Mouse (Mus musculus): ENCODE measurements around the gene Rad17. TPM values are rescaled to one million over a fixed set of nuclear protein-coding genes. Genes with fewer than 3 reads are reported as not detected.
A peak's percentile ranks its signal among the peaks of the same experiment; 100 is the strongest.

Rad17 gene
- polyA plus RNA-seq, 1 experiment from 2014 or later, result 22.5 TPM

DNA sequence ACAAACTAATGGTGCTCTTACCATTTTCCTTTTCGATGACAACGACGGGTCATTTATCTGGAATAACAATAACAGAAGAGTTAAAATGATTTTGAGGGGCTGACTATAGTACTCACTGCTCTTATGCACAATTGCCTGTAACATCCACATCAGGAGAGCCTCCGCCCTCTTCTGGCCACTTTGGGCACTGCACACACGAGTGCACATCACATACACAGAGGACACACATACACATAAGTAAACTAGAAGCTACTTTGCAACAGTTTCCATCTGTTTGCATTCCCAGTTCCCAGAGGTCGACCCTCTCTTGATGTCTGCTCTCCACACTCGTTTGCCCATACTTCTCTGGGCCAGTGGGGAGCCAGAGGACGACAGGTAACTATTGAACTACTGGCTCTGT lies 43.1 kb downstream of the Rad17 start:
- H3K36me3 ChIP-seq, result no peaks in the 10 kb centered on the region
- H3K4me1 ChIP-seq, result no peaks in the 10 kb centered on the region
- H3K4me2 ChIP-seq (replicated peaks), result no peak overlapping the region
- H3K9me3 ChIP-seq, result peaks cover 5% of the 10 kb centered on the region; the same call in 1 of the 2 replicates
- WGBS, result 82% methylated on average over 8 of the region's 8 CpGs
- H3K27ac ChIP-seq (replicated peaks), result no peak overlapping the region
- ATAC-seq (ENCODE audit: low FRiP score, low read depth), result no peak
- H3K4me3 ChIP-seq, result no peak overlapping the region
- no peak overlapping the region for H3K9ac ChIP-seq (replicated peaks)
- H3K27me3 ChIP-seq, result no peaks in the 10 kb centered on the region

DNA sequence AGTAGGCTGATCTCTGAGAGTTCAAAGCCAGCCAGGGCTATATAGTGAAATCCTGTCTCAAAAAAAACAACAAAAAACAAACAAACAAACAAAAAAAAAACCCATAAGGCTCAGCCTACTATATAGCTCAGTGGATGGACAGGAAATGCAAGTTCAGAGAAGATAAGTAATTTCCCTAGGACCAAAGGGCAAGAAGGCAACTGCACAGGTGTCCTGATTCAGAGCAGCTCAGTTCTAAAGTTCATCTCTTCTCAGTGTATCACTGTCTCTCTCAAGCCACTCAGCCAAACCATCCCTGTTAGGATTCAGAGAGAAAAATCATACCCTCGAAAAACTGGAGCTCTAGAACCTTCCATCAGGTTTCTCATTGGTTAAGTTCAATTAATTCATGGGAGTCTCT lies 45.0 kb downstream of the Rad17 start:
- WGBS, result 90% methylated on average over 1 of the region's 1 CpGs
- Histone ChIP-seq H3K4me1 (peaks cover 6% of the 10 kb centered on the region; the same call in 1 of the 2 replicates), H3K27me3 (no peaks in the 10 kb centered on the region), H3K4me3 (no peak overlapping the region), H3K9ac (replicated peaks) (no peak overlapping the region), H3K9me3 (peaks cover 5% of the 10 kb centered on the region; the same call in 1 of the 2 replicates), H3K27ac (replicated peaks) (no peak overlapping the region), H3K4me2 (replicated peaks) (no peak overlapping the region), H3K36me3 (no peaks in the 10 kb centered on the region)
- no peak for ATAC-seq (ENCODE audit: low FRiP score, low read depth)

DNA sequence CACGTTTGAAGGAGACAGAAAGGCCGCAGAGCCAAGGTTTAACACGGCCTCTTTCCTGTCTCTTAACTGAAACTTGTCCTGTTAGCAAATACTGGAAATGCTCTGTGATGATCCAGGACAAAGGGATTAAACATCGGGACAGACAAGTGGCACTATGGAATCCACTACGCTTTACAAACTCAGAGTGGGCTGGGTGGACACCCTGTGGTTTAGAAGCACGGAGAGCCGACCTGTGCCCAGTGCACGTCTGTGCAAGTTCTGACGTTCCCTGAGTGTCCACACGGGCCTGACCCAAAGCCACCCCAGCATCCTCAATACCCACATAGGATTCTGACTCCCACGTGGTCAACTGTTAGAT lies 47.1 kb downstream of the Rad17 start:
- no peak for ATAC-seq (ENCODE audit: low FRiP score, low read depth)
- H3K9me3 ChIP-seq, result peaks cover 5% of the 10 kb centered on the region; the same call in 1 of the 2 replicates
- H3K27ac ChIP-seq (replicated peaks), result no peak overlapping the region
- no peak overlapping the region for H3K9ac ChIP-seq (replicated peaks)
- no peak overlapping the region for H3K4me3 ChIP-seq
- H3K27me3 ChIP-seq, result no peaks in the 10 kb centered on the region
- H3K4me1 ChIP-seq, result peaks cover 6% of the 10 kb centered on the region; the same call in 1 of the 2 replicates
- no peaks in the 10 kb centered on the region for H3K36me3 ChIP-seq
- 88% methylated on average over 11 of the region's 11 CpGs for WGBS
- H3K4me2 ChIP-seq (replicated peaks), result no peak overlapping the region

DNA sequence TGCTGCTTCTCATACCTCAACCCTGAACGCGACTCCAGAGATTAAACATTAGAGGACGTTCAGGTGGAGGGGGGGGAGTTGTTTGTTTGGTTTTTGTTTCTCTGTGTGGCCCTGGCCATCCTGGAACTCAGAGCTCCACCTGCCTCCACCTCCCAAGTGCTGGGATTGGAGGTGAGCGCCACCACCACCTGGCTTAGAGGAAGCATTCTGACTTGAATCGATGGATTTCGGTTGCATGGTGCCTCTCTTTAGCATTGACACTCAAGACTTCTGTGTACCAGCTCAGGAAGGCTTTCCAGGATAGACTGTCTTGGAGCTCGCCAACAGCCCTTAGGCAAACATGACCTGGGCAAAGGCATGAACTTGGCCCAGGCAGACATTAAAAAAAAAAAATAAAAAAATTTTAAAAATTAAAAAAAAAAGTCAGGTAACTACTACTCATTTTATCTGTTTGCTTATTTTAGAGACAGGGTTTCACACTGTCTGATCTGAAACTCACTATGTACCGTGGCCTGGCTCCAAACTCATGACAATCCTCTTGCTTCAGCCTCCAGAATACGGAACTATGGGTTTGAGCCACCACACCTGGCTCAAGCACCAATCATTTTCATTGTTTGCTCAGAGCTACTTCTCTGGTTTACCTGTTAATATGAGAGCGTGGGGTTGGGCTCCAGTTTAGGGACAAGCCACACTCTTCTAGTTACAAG lies 47.7 kb downstream of the Rad17 start:
- Histone ChIP-seq H3K36me3 (no peaks in the 10 kb centered on the region), H3K4me1 (peaks cover 6% of the 10 kb centered on the region; the same call in 1 of the 2 replicates), H3K27ac (replicated peaks) (no peak overlapping the region), H3K9me3 (peaks cover 5% of the 10 kb centered on the region; the same call in 1 of the 2 replicates), H3K9ac (replicated peaks) (no peak overlapping the region), H3K4me3 (no peak overlapping the region), H3K4me2 (replicated peaks) (no peak overlapping the region), H3K27me3 (no peaks in the 10 kb centered on the region)
- no peak for ATAC-seq (ENCODE audit: low FRiP score, low read depth)
- WGBS, result 88% methylated on average over 10 of the region's 10 CpGs

DNA sequence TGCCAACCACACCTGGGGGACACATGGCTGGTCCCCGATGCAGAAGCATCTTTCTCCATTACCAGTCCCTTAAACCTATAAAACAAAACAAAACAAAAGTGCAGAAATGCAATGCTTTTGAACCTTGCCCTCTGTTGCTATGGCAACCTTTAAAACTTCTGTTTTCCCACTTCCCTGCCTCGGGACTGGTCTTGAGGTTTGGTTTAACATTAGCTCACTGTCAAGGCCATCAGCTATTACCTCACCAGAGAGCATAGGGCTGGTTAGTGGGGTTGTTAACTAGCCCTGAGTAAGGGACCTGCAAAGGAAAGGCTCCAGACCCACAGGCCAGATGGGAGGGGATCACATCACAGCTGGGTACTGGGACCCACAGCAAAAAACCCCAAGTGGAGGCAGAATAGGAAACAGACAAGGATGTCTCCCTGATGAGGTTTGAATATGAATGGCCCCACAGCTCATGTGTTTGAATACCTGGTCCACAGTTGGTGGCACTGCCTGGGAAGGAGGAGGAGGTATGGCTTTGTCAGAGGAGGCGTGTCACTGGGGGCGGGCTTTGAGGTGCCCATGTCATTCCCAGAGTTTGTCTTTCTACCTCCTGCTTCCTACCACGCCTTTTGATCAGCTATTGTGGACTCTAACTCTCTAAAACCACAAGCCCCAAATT lies 48.5 kb downstream of the Rad17 start:
- 60% methylated on average over 5 of the region's 5 CpGs for WGBS
- Histone ChIP-seq H3K9me3 (no peaks in the 10 kb centered on the region), H3K4me3 (no peak overlapping the region), H3K4me2 (replicated peaks) (no peak overlapping the region), H3K36me3 (no peaks in the 10 kb centered on the region), H3K27me3 (no peaks in the 10 kb centered on the region), H3K9ac (replicated peaks) (no peak overlapping the region), H3K27ac (replicated peaks) (no peak overlapping the region), H3K4me1 (peaks cover 6% of the 10 kb centered on the region; the same call in 1 of the 2 replicates)
- ATAC-seq (ENCODE audit: low FRiP score, low read depth), result no peak

DNA sequence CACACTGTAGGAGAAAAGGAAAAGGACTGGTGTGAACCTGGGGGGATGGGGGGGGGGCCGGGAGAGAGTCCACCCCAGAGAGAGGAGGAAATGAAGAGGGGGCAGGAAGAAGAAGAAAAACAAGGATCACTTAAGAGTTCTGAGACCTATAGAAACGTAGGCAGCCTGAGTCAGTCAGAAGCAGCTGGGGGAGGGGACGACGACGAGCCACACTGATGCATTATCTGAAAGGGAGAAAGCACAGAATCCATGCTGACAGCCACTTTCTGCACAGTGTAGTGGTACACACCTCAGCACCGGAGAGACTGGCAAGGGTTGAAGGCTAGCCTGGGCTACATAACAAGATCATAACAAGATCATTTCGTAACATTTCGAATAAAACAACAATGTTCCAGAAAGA lies 49.8 kb downstream of the Rad17 start:
- no peak for ATAC-seq (ENCODE audit: low FRiP score, low read depth)
- 68% methylated on average over 8 of the region's 8 CpGs for WGBS
- H3K4me2 ChIP-seq (replicated peaks), result no peak overlapping the region

DNA sequence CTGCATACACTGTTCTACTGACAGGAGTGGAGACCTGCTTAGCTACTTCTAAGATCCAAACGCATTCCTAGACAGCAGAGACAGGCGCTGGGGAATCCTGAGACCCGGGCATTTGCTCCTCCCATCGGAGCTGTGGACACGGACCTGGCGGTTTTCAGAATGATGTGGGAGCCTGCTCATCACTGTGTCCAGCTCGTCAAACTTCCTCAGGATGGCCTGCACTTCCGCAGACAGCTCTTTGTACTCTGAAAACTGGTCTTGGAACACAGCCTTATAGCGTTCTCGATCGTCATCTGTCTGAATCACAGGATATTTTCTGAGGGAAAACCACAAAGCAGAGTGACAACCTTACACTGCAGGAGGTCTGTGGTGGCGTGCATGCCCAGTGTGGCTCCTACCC lies 50.5 kb downstream of the Rad17 start:
- H3K27me3 ChIP-seq, result no peaks in the 10 kb centered on the region
- 80% methylated on average over 12 of the region's 12 CpGs for WGBS

More for the DNA sequence above, 49.8 kb downstream of the Rad17 start:
- H3K9me3 ChIP-seq, result no peaks in the 10 kb centered on the region
- H3K27ac ChIP-seq (replicated peaks), result no peak overlapping the region
- no peak overlapping the region for H3K9ac ChIP-seq (replicated peaks)
- H3K36me3 ChIP-seq, result no peaks in the 10 kb centered on the region
- peaks cover 6% of the 10 kb centered on the region; the same call in 1 of the 2 replicates for H3K4me1 ChIP-seq
- H3K27me3 ChIP-seq, result no peaks in the 10 kb centered on the region
- H3K4me3 ChIP-seq, result no peak overlapping the region

DNA sequence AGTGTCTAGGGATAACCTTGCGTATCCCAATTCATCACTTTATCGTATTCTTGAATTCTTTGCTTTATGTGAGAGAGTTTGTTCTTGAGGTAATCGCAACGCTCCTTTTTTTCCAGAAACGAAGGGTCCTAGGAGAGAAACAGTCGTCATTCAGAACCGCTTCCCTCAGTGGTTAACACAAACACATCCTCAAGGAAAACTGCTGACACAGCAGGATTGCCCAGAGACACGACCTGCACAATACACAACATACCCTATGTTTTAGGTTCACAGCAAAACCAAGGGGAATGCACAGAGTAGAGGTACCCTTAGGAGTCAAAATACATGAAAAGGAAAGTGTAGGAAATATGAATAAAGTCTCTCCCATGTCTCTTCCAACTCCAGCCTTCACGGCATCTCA lies 53.6 kb downstream of the Rad17 start:
- ATAC-seq (ENCODE audit: low FRiP score, low read depth), result no peak
- no peaks in the 10 kb centered on the region for H3K36me3 ChIP-seq
- H3K4me2 ChIP-seq (replicated peaks), result no peak overlapping the region
- H3K9me3 ChIP-seq, result no peaks in the 10 kb centered on the region
- H3K27ac ChIP-seq (replicated peaks), result no peak overlapping the region
- H3K4me3 ChIP-seq, result no peak overlapping the region
- no peaks in the 10 kb centered on the region for H3K27me3 ChIP-seq
- peaks cover 2% of the 10 kb centered on the region; the same call in 1 of the 2 replicates for H3K4me1 ChIP-seq
- 90% methylated on average over 9 of the region's 9 CpGs for WGBS
- no peak overlapping the region for H3K9ac ChIP-seq (replicated peaks)

More for the DNA sequence above, 50.5 kb downstream of the Rad17 start:
- no peak overlapping the region for H3K9ac ChIP-seq (replicated peaks)
- H3K4me2 ChIP-seq (replicated peaks), result no peak overlapping the region
- peaks cover 6% of the 10 kb centered on the region; the same call in 1 of the 2 replicates for H3K4me1 ChIP-seq
- no peaks in the 10 kb centered on the region for H3K9me3 ChIP-seq
- H3K27ac ChIP-seq (replicated peaks), result no peak overlapping the region
- H3K36me3 ChIP-seq, result no peaks in the 10 kb centered on the region
- no peak for ATAC-seq (ENCODE audit: low FRiP score, low read depth)
- no peak overlapping the region for H3K4me3 ChIP-seq

DNA sequence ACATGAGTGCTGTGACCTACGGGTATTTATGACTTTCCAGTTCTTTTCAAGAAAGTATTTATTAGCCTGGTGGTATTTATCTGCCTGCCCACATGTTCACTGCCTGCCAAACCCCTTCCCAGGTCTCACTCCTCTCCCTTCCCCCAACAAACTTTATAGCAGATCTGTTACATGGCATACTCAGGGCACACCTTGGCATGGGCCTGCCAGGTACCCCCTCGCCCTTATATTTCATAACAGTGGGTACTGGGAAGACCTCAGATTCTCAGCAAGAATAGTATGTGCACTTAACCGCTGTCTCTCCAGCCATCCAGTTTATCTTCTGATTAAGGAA lies 55.3 kb downstream of the Rad17 start:
- Histone ChIP-seq H3K9me3 (no peaks in the 10 kb centered on the region), H3K27me3 (no peaks in the 10 kb centered on the region), H3K4me1 (no peaks in the 10 kb centered on the region), H3K36me3 (no peaks in the 10 kb centered on the region), H3K9ac (replicated peaks) (no peak overlapping the region), H3K27ac (replicated peaks) (no peak overlapping the region), H3K4me2 (replicated peaks) (no peak overlapping the region), H3K4me3 (no peak overlapping the region)
- no peak for ATAC-seq (ENCODE audit: low FRiP score, low read depth)
- WGBS, result 90% methylated on average over 3 of the region's 3 CpGs

DNA sequence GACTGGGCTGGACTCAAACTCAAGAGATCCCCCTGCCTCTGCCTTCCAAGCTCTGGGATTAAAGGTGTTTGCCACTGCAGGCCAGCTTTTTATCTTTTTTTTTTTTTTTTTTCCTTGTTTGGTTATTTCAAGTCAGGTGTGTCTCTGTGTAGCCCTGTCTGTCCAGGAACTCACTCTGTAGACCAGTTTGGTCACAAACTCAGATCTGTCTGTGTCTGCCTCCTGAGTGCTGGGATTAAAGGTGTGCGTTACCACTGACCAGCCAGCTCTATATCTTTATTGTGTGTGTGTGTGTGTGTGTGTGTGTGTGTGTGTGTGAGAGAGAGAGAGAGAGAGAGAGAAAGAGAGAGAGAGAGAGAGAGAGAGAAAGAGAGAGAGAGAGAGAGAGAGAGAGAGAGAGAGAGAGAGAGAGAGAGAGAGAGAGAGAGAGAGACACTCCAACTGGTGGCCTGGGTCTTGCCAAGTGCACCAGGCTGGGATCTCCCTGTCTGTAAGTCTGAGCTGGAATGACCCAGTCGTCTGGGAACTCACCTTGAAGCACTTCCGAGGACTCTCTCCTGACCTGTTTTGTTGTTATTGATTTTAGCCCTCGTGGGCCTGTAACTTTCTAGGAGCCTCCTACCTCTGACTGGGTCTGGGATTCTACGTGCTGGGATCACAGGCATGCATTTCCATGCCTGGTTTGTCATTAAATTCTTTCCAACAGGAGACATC lies 55.9 kb downstream of the Rad17 start:
- no peaks in the 10 kb centered on the region for H3K9me3 ChIP-seq
- 77% methylated on average over 5 of the region's 5 CpGs for WGBS
- no peak for ATAC-seq (ENCODE audit: low FRiP score, low read depth)
- H3K9ac ChIP-seq (replicated peaks), result no peak overlapping the region
- no peak overlapping the region for H3K27ac ChIP-seq (replicated peaks)
- H3K36me3 ChIP-seq, result no peaks in the 10 kb centered on the region
- no peaks in the 10 kb centered on the region for H3K4me1 ChIP-seq
- H3K4me2 ChIP-seq (replicated peaks), result no peak overlapping the region
- H3K27me3 ChIP-seq, result no peaks in the 10 kb centered on the region
- no peak overlapping the region for H3K4me3 ChIP-seq

DNA sequence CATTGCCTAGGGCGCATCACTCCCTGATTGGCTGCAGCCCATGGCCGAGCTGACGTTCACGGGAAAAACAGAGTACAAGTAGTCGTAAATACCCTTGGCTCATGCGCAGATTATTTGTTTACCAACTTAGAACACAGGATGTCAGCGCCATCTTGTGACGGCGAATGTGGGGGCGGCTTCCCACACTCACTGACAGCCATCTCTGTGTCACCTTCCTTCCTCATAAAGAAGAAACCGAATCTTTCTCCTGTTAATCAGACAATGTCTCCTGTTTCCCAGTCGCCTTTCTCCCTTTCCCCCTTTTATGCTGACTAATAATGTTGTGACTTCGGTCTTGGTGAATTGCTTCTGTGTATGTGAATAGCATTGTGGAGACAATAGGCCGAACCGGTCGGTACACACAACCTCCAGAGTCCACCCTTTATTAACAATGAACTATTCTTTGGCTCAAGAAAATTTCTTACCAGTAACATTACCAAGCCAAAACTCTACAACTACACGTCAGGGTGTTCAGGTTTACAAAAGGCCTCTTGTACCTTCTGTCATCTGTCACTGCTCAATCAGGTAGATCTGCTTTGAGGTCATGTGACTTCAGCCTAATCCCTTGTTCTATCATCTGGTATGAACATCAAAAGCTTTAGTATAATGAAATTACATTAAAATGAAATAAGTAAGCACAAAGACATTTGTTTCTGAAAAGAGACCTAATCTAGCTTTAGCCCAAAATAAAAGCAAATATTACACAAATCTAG lies 56.6 kb downstream of the Rad17 start:
- Histone ChIP-seq H3K4me3 (no peak overlapping the region), H3K9ac (replicated peaks) (no peak overlapping the region), H3K4me2 (replicated peaks) (peak overlapping the region; percentile 19; the same call in 1 of the 2 replicates), H3K27me3 (no peaks in the 10 kb centered on the region), H3K27ac (replicated peaks) (0 out of 2 replicates have a peak overlapping the region, but pooled peaks have one; percentile 52), H3K9me3 (no peaks in the 10 kb centered on the region), H3K4me1 (no peaks in the 10 kb centered on the region), H3K36me3 (no peaks in the 10 kb centered on the region)
- WGBS, result 60% methylated on average over 13 of the region's 17 CpGs
- 0 out of 2 replicates have a peak, but pooled peaks have one; percentile 30 for ATAC-seq (ENCODE audit: low FRiP score, low read depth)
